Mouse (Mus musculus) heart, adult 2 months (tissue): Measurements from ENCODE around the gene Ak3.

ENCODE experiments used
- EP300 ChIP-seq: fragments of 200-500 bp; IDR thresholded peaks from 2 replicates; pipeline ENCODE4 v1.6.1; 2011; ENCODE audit warnings: low read depth, low read length, control low read depth; ENCODE audit not compliant: insufficient read depth
- POLR2A ChIP-seq: fragments of 200-500 bp; IDR thresholded peaks from 2 replicates; pipeline ENCODE4 v1.6.1; 2011; ENCODE audit warnings: mild to moderate bottlenecking, low read depth, low read length, control low read depth; ENCODE audit not compliant: insufficient read depth

- TF ChIP-seq EP300 = no peak
- no peak for TF ChIP-seq POLR2A
Measured at GRCm38 (mm10) chr19:29059688-29060087, 11.9 kb upstream of the Ak3 start.
